Mouse (Mus musculus) splenic B cell, adult 2 months (primary cell): ENCODE results near the gene Atp8a2.
"Not testable (repeated sequence)": the region's sequence is repeated elsewhere in the genome, so short reads cannot be mapped to it uniquely, and the experiment has no call there.

ENCODE experiments used
- DNase-seq: peaks from one replicate; pipeline ENCODE4 v3.0.0-alpha.2; 2011; ENCODE audit warnings: low read depth, low spot score
- H3K27me3 ChIP-seq: 2 replicates; pipeline ENCODE4 v1.6.1; 2012; ENCODE audit warnings: mild to moderate bottlenecking, low read length, moderate library complexity, mixed read lengths; ENCODE audit not compliant: control insufficient read depth, poor library complexity, insufficient read depth, severe bottlenecking
- H3K36me3 ChIP-seq: 2 replicates; pipeline ENCODE4 v1.6.1; 2012; ENCODE audit warnings: mild to moderate bottlenecking, low read length, moderate library complexity, mixed read lengths; ENCODE audit not compliant: control insufficient read depth, poor library complexity, insufficient read depth, severe bottlenecking

The Atp8a2 gene

DNA sequence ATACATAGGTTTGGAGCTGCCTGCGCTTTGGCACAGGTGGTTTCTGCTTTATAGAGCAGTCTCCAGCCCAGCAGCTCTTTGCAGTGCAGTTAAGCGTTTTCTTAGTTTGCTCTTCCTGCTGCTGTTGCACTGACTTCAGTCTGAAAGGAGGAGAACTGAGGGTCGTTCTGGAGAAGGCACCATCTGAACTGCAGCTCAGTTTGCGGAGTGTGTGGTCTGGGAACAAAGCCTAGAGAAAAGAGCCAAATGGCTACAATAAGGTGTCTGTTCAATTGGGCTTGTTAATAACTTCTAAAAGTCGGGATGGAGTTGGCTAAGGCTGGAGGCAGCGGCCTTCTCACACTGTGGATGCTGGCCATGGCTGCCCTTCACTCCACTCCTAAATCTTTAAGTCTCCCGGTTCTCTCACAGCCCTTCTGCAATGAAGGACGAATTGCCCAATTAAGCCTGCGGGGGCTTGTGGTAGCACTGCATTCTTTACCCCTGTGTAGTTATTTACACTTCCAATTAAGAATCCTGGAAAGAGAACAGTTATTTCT is 569.8 kb downstream of the Atp8a2 start:
- DNase-seq = no peak
- H3K27me3 ChIP-seq = no peaks in the 10 kb centered on the region
- H3K36me3 ChIP-seq = no peaks in the 10 kb centered on the region

DNA sequence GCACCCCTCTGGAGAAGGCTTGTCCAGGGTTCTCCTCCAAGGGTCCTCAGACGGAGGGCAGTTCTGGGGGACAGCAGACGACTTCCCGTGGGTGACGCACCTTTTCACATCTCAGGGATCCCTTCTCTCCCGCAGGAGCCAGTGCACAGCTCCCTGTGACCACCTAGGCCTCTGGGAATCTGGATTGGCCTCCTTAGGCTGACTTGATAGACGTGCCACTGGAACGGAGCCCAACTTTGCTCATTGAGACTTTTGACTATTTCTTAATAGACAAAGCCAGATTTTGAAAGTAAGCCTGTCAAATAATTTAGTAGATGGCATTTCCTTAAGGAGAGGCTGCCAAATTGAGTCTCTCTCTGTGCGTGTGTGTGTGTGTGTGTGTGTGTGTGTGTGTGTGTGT is 570.3 kb downstream of the Atp8a2 start:
- H3K36me3 ChIP-seq = no peaks in the 10 kb centered on the region
- no peaks in the 10 kb centered on the region for H3K27me3 ChIP-seq
- DNase-seq = no peak

DNA sequence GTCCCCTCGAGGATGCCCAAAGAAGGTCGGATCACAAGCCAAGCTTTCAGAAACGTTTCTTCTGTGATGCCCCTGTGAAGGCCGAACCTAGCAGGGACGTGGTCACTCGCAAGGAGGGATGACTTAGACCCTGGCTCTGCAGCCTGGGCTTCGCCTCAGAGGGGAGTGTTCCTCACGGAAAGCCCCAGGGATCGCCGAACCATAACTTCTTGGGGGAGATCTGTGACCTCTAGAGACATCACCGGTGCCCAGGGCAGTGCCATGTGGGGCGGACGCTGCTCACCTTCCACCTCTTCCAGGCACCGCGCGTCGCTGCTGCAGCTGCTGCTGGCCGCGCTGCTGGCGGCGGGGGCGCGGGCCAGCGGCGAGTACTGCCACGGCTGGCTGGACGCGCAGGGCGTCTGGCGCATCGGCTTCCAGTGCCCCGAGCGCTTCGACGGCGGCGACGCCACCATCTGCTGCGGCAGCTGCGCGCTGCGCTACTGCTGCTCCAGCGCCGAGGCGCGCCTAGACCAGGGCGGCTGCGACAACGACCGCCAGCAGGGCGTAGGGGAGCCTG is 571.1 kb downstream of the Atp8a2 start:
- Histone ChIP-seq H3K36me3 (no peaks in the 10 kb centered on the region), H3K27me3 (no peaks in the 10 kb centered on the region)
- DNase-seq = no peak

DNA sequence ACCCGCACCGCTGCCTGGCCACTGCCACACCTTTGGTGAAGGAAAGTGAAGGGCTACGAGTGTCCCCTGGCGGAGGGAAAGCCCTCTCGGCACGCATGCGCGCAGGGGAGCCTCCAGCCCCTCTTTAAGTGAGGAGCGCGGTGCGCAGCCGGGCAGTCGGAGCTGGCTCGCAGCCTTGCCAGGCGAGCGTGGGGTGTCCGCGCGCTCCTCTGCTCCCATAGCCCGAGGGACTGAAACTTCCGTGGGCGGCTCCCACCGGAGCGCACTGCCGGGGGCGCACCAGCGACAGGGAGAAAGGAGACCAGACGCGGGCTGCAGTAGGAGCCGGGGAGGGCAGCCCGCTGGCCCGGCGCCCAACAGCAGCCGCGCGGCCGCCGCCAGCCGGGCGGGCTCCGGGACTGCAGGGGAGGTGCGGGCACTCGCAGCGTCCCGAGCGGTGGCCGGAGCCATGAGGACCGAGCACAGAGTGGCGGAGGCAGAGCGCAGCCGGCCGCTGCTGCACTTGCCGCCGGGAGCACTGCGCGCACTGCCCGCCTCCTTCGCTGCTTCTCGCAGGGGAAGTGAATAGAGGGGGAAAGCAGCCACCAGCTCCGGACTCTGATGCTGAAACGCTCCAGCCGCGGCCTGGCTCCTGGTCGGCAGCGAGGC is 571.7 kb downstream of the Atp8a2 start, which contains the start of gene Shisa2:
TSS of gene Shisa2 (plus strand) at position 151 of the 648 bp plus-strand sequence.
- H3K27me3 ChIP-seq = no peaks in the 10 kb centered on the region
- DNase-seq = no peak
- no peaks in the 10 kb centered on the region for H3K36me3 ChIP-seq

DNA sequence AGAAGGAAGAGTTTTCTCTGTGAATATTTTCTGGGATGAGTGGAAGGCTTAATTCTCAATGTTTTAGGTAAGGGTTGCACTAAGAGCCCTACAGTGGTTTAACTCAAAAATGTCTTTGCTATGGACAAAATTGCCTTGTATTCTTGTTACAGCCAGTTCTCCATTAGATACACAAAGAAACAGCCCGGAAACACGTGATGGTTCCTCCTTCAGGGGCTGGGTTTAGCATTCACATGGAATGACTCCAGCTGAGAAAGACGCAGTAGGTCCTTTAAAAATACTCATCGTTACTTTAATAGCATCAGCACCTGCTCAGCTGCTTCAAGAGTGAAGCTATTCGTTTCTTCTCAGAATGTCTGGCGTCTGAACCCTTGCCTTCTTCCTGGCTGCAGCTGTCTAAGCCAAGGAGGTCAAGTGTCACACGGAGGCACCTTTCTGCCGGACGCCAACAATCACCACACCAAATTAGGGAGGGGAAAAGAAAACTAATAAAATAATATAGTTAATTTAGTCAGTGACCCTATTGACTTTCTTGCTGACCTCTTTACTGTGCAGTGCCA is 572.6 kb downstream of the Atp8a2 start:
- DNase-seq = no peak
- no peaks in the 10 kb centered on the region for H3K36me3 ChIP-seq
- H3K27me3 ChIP-seq = no peaks in the 10 kb centered on the region

DNA sequence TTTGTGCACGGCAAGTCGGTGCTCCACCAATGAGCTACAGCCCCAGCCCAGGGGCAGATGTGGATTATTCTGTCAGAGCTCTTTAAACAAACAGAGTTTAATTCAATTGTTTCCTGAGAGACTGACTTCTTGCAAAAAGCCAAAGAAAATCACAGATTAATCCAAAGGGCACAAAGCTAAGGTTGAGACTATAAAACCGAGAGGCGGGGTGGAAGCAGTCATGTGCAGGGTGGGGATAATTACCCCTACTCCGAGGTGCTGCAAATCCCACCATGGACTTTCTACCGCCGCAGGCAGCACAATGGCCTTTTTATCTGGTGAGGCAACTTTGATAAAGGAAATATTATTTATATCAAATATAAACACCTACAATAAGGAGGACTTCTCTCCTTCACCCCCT is 580.2 kb downstream of the Atp8a2 start:
- DNase-seq = no peak
- Histone ChIP-seq H3K27me3 (no peaks in the 10 kb centered on the region), H3K36me3 (no peaks in the 10 kb centered on the region)

DNA sequence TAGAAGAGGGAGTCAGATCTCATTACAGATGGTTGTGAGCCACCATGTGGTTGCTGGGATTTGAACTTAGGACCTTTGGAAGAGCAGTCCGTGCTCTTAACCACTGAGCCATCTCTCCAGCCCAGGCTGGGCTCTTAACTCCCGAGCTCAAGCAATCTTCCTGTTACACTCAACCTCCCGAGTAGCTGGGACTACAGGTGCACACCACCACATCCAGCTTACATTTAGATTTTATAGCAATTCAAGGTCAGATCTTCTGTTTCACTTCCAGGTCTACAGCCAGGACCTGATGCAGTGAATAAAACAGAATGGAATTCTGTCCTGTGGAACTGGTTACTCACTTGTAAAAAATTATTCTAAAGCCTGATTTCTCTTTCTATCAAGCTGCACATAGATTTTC is 582.8 kb downstream of the Atp8a2 start:
- H3K27me3 ChIP-seq, H3K36me3 ChIP-seq, DNase-seq: not testable (repeated sequence)

DNA sequence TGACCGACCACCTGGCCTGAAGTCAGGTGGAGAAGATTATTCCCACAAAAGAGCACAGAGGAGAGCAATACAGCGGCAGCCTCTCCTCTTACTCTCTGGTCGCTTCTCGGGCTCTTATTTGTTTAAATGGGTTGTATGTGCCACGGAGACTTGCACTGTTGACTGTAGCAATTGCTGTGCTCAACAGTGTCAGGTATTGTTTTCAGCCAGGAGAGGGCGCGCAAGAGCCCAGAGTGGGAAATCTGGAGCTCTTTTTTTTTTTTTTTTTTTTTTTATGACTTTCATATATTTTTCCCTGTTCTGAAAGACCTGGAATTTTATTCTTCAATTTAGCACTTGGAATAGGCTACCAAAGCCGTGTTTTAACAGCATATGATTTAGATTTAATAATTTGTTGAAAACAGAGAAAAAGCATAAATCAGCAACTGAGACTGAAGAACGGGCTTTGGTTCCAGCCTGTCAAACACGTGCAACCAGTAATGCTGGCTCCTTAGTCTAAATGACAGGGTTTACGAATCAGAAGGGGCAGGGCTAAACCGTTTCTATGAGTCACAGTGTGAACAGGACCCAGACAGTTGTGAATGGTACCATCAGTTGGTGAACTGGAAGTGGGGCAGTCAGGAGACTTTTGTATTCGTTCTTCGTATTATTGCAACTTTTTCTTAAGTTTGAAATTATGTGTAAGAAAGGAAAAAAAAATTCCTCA is 583.9 kb downstream of the Atp8a2 start:
- no peaks in the 10 kb centered on the region for H3K36me3 ChIP-seq
- peak; percentile 57 for DNase-seq

DNA sequence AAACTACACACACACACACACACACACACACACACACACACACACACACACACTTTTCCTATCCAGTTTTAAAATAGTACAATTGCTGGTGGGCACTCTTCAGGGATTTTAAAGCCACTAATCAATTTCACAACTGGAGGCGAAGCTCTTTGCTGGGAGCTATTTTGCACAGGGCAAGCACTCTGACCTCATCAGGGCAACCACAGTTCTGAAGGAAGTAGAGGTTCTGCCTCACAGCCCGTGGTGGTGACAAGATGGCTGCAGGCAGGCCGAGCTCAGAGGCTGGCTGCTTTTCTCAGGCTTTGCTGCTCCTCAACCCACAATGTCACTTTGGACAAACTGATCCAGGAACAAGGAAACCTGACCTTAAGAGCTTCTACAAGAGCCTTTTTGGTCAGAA is 590.0 kb downstream of the Atp8a2 start:
- Histone ChIP-seq H3K27me3 (no peaks in the 10 kb centered on the region), H3K36me3 (no peaks in the 10 kb centered on the region)
- no peak for DNase-seq

More for the DNA sequence above, 583.9 kb downstream of the Atp8a2 start:
- H3K27me3 ChIP-seq = no peaks in the 10 kb centered on the region

DNA sequence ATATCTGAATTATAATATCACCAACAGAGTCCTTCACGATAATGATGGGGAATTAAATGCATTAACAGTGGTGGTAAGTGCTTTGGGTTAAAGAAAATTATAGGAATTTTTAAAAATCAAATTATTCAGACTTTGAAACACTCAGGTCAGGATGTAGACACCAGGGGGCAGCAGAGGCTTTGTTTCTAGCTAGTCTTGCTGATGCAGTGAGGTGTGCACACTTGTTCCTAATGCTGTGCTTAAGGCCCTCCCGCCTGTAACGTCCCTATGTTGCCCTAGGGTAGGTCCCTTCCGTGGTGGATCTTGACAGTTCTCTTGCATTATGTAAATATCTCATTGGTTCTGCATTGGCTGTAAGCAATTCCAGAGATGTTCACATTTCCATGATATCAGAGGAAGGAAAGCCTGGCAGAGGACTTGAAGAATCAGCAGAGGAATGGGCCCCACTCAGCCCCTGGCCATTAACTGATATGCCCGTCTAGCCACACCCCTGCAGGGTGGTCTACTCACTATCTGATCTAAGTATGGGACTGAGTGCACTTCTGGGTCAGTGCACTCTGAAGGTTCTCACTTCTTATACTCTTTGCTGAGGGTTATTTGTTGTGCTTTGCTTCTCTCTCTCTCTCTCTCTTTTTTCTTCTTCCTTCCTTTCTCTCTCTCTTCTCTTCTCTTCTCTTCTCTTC is 591.2 kb downstream of the Atp8a2 start:
- DNase-seq = peak; percentile 80
- no peaks in the 10 kb centered on the region for H3K36me3 ChIP-seq

DNA sequence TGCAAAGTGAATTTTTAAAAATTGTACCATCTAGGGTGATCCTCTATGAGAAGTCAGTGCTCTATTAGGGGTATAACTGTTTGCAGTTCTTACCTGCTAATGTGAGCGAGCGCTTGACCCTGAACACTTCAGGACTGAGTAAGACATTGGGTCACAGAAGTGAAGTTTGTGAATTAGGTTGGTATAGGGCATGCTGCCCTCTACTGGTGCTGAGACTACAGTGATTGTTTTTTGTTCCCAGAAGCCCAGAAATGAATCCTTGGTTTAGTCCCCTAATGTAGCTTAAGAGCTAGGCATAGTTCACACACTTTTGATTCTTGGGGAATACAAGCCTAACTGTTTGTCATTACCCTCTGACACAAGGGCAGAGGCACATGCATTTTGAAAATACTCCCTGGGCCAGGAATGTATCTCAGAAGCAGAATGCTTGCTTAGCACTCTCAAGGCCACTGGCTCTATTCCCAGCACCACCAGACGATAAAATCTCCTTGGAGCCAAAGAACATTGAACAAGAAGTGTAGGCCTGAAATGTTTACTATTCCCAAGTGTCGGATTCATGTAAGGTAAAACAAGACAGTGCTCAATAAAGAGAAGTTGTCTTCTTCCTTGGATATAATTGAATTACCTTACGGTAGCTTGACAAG is 592.9 kb downstream of the Atp8a2 start:
- H3K27me3 ChIP-seq = no peaks in the 10 kb centered on the region; the same call in 1 of the 2 replicates
- no peaks in the 10 kb centered on the region for H3K36me3 ChIP-seq
- peak; percentile 57 for DNase-seq

More for the DNA sequence above, 591.2 kb downstream of the Atp8a2 start:
- H3K27me3 ChIP-seq = no peaks in the 10 kb centered on the region

DNA sequence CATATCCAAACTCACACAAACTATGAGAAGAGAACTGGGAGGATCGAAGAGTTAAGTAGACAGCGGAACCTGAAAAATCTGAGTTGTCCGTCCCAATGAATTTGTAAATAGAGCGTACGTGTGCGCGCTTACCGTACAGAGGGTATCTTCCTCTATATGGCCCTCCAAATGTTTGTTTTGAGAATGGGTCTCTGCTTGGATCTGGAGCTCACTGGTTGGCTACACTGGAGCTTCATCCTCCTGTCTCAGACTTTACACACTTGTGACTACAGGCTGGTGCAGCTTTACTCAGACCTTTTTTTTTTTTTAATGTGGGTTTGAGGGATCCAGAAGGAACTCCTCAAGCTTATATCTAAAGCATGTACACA is 598.7 kb downstream of the Atp8a2 start:
- DNase-seq = no peak
- Histone ChIP-seq H3K27me3 (no peaks in the 10 kb centered on the region; the same call in 1 of the 2 replicates), H3K36me3 (0 out of 2 replicates have a peak, but pooled peaks cover 2% of the 10 kb centered on the region)

DNA sequence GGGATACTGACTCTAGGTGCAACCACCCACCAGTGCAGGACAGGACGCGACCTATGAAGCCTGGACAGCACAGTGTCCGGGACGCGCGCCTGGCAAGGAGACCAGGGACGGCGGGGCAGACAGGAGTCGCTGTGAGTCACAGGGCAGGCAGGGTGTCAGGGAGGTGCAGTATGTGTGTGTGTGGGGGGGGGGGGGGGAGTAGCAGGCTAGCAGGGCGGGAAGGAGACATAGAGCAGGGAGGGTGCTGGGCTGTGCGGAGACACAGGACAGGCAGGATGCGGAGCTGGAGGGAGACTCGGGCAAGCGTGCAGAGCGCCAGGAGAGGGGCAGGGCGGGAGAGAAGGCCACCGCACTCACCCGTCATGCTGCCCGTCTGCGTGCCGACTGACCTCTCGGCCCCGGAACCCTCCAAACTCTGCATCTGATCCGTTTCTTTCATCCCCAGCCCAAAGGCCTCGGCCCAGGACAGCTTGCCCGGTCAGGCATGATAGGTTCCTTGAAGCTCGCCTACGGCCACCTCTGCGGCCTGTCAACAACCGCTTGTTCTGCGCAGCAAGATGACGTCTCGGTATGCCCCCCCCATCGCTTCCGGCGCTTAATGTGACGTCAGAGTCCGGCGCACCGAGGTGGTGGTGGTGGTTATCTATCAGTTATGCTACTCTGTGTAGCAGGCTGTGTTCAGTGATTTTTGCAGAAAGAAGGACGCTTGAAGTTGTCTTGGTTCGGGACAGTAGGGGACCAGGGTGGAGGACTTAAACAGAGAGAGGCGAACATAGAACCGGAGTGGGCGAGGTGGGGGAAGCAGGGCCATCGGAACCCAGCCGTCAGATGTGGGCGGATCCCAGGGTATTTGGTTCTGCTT is 599.4 kb downstream of the Atp8a2 start, which contains the start of gene Cdadc1:
TSS of gene Cdadc1 (minus strand) at position 562 of the 862 bp plus-strand sequence.
- Histone ChIP-seq H3K27me3 (no peaks in the 10 kb centered on the region; the same call in 1 of the 2 replicates), H3K36me3 (0 out of 2 replicates have a peak, but pooled peaks cover 2% of the 10 kb centered on the region)
- peak; percentile 95 for DNase-seq
